Mouse (Mus musculus) cerebellum, postnatal 10 days (tissue): ENCODE measurements around the gene Cass4.

ENCODE experiments used
- DNase-seq, 2 experiments: peaks; one replicate each; pipeline ENCODE4 v3.0.0; 2021; ENCODE audit warnings: mixed read lengths in 2 of 2

Gene Cass4

GRCm38 (mm10) chr2:172393391-172394051 lies at the start of gene Cass4:
Gene Cass4, plus strand, starts transcription at chr2:172393794.
- peak; percentile 26 to 46 for DNase-seq

- no peak for DNase-seq
These were observed 48.9 kb upstream of the Cass4 start for GRCm38 (mm10) chr2:172344669-172345068.

DNA sequence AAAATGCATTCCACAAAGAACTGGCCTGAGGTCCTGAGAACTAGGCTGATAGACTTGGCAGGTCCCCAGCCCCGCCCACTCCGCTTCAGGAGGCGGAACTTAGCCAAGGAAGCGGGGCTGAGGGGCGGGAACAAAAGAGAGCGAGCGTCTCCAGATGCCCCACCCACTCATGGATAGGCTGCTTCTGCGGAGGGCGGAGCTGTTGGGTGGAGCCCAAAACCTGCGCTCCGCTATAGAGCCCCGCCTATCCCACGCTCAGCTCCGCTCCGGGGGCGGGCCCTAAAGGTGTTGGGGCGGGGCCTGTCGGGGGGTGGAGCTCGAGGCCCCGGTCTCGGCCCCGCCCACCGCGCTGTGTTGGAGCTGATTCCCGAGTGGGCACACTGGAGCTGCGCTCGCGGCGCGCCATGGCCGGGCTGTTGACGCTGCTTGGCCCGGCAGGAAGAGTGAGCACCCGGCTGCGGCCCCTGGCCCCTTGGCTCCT lies 48.3 kb upstream of the Cass4 start, which contains the start of gene Fam210b:
Gene Fam210b, plus strand, starts transcription at position 308 of the 481 bp plus-strand sequence.
- peak; percentile 96 to 97 for DNase-seq

GRCm38 (mm10) chr2:172346034-172346929 lies 47.3 kb upstream of the Cass4 start:
- peak; percentile 66 for DNase-seq

DNA sequence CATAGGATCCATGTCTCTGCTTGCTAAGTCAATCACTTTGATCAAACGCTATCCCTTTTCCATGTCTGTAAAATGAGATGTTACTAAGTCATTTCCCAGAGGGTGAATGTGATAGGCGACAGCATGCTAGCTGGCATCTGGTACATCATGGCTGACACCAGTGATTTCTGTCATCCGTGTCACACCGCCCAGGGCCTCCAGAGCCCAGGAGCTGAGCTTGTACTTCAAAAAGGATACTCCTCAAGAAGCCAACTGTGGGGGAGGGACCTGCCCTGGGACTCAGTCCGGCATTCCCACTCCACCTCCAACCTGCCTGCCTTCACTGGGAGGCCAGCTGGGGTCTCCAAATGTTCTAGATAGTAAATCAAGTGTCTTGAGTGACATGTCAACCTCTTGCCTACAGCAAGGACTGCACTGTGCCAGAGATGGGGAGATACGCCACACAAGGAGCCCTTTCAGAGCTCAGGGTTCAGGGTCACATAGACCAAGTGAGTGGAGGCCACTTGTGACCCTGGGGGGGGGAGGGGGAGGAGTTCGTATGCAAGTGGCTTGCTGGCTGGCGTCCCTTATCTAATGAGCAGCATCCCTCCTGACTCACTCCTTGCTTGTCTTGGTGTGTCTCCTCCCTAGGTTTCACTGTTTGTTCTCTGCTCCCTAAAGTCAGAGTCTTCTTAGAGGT lies 46.5 kb upstream of the Cass4 start:
- peak in 1 of 2 experiments; percentile 34 for DNase-seq

DNA sequence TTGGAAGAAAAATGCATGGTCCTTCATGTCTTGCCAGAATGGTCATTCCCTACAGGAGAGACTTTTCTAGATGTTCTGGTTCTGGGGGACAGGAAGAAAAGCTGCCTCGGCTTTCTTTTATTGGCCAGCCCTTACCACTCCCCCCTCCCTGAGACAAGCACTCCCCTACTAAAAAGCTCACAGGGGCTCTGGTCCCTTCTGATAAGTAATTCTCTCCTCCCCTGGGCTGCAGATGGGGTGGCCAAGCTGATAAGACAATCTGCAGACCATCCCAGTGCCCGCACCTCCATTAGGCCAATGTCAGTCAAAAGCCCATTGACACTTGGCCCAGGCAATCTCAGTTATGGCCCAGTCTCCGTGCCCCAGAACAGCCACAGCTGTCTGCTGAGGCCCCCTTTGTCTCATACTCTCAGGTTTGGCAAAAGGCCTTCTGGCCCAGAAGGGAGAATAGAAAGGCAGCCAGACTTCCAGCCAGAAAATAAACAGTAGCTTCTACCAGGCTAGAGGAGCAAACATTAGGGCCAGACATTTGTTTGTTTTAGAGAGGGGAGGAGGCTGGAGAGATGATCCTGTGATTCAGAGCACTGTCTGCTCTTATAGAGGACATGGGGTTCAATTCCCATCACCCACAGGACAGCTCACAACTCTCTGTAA lies 45.2 kb upstream of the Cass4 start:
- peak; percentile 76 to 83 for DNase-seq

GRCm38 (mm10) chr2:172349776-172350175 lies 43.8 kb upstream of the Cass4 start:
- DNase-seq: peak in 1 of 2 experiments; percentile 37

- DNase-seq: no peak
These were observed 42.8 kb upstream of the Cass4 start for GRCm38 (mm10) chr2:172350773-172351172.

GRCm38 (mm10) chr2:172353218-172353617 lies 40.4 kb upstream of the Cass4 start:
- DNase-seq: peak; percentile 58 to 65

DNA sequence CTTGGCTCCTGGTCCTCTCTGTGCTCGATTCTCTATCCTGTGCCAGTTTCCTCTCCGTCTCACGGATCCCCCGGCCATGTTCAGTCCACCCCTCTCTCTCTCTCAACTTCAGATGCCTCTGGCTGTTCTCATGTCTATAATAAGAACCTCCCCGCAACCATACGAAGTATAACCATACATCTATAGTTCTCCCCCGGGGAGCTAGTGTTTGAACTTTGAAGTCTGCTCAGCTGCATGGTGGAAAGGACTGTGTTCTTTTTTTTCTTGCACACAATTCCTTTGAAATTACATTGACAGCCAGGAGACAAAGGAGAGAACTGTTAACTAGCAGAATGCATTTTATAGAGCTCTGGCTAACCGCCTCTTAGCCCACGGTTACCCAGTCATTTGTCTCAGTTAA lies 38.8 kb upstream of the Cass4 start:
- DNase-seq: no peak

GRCm38 (mm10) chr2:172355833-172356232 lies 37.8 kb upstream of the Cass4 start:
- DNase-seq: peak; percentile 90 to 94

DNA sequence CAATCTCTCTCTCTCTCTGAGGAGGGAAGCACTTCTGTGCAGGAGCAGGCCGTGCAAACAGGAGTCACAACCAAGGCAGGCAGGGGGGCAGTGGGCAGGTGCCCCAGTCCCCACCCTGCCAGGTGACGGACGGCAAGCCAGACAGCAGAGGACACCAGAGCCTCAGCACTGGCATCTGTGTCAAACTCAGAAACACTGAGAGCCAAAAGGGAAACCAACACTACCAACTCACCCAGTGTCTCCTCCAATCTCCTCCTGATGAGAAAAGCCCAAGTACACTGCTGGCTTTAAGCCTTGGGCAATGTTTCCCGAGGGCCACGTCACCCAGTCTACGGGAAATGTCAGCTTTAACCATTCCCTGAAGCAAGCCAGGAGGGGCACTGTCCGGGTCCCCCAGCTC lies 30.4 kb upstream of the Cass4 start:
- DNase-seq: no peak

- DNase-seq: peak; percentile 96 to 97
These were observed 23.0 kb upstream of the Cass4 start, which contains the start of the genes Aurka and Cstf1 for GRCm38 (mm10) chr2:172370411-172371223. Gene Aurka, minus strand, starts transcription at chr2:172370535. Gene Cstf1, plus strand, starts transcription at chr2:172370681.

DNA sequence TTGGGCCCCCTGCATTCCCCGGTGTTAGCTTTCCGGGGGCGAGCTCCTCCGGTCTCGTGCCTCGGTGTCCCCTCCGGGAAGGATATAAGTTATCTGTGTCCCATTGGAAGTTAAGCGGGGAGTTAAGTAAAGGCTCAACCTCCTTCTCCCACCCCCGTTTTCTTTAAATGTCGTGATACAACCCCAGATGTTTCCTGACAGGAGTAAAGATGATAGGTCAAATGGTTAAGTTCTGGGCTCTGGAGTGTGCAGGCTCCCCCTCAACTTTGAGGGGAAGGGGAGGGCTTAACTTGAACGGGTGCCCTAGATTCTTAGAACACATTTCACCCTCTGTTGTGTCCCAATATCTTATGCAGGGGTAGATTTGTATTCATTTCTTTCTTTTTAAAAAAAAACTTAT lies 22.3 kb upstream of the Cass4 start:
- no peak for DNase-seq

DNA sequence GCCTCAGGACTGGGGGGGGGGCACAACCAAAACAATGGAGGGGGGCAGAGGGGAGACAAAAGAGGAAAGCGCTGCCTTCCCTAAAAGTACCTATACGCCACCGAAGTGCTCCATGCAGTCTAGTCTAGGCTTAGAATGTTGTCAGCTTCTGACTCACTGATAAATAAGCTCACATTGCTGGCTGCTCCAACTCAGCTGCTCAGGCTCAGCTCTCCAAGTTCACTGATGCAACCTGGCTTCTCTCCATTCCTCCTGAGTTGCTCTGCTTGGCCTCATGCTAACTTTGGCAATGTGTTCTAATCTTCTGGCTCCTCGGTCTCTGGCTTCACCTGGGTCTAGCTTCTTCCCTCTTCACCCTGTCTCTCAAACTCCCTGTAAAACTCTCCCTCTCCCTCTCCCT lies 17.0 kb upstream of the Cass4 start:
- DNase-seq: no peak

DNA sequence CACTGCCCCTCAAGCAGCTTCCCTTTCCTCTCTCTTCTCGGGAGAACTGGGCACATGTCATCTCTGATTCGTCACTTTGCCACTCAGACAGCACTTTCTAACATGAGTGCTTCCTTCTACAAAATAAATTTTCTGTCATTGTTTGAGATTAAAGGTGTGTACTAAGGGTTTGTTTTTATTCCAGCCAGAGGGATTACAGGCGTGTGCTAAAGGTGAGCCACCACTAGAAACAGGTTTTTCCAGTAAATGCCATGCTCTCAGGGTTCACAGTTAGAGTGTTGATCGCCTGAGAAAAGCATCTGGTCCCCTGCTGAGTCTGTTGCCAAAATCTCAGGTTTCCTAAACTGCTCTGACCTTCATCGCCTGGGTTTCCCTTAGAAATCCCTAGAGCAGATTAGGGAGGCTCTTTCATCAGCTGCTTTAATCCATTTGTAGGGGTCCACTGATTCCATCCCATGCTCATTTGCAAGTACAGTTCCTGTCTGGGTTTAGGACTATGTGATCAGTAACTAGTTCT lies 16.5 kb upstream of the Cass4 start:
- DNase-seq: no peak

DNA sequence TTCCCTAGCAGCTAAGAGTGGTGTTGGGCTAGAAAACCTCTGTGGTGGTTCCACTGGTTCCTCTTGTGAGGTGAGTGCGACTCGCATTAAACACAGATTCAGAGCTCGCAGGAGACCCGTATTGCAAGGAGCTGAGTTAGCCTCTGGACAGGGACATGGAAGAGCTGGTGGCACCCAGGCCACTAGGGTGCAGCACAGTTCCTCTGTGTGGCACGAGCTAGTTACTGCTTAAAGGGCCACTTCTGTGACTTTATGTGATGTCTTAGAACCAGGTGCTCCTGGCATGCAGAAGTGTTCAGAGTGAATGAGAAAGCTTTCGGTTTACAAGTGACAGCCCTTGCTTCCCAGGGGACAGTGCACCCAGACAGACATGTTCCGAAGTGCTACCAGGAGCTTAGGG lies 15.3 kb upstream of the Cass4 start:
- peak; percentile 47 to 54 for DNase-seq

DNA sequence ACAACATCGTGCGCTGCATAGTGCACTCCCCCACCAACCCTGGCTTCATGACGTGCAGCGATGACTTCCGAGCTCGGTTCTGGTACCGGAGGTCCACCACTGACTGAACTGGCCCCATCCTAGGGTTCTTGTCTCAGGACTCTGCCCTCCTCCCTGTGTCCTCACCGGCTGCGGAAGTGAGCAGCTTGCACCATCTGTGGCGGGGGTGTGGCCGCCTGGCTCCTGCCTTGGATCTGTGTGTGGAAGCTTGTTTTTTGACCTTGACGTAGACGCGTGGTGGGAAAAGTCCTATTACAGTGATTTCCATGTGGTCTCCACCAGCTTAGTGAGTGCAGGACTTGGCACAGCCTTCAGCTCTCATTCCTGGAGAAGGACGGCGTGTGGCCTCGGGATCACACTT lies 13.1 kb upstream of the Cass4 start:
- no peak for DNase-seq

DNA sequence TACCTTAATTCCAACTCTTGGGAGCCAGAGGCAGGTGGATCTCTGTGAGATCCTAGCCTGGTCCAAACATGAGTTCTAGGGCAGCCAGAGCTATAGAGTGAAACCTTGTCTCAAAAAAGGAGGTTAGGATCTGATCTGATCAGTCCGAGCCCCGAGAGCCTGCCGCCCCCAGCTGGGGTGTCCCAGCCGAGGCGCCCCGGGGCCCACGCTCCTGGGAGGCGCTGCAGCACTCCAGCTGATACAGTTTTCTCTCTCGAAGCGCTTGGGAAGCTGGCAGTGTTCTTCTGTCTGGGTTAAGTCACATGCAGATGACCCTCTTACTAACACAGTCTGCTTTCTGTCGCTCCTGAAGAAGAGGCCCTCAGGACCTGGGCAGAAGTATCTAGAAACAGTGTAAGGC lies 12.3 kb upstream of the Cass4 start:
- DNase-seq: no peak

DNA sequence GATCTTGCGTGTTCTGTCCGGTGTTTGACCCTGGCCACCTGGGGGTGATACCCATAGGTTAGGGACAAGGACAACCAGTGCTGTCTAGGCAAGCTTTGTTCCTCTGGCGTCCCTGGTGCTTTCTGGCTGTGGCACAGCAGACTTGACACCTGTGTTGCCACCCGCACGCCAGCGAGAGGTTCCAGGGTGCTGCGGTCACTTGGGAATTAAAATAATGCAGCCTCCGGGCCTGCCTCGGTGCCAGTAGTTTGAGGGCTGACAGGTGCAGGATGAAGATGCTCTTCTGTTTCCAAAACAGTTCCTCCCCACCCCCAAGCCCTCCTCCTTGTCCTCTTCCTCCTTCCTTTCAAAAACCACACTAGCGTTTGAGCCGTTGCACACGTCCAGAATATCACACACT lies 11.7 kb upstream of the Cass4 start:
- DNase-seq: no peak

DNA sequence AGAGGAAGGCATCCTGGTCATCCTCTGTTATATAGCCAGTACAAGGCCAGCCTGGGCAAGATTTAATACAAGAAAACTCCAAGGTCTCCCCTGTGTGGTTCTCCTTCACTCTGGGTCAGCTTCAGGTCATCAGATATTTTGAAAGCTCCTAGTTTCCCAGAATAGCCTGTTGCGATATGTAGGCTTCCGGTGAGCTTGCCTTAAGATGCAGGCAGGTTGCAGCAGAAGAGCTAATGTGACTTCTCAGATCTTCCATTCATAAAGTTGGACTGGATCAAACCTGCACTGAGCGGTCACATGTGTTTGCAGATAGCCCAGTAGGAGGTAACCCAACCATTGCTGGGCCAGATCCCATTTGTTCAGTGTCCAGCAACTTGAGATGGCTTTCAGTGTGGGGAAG lies 8.9 kb upstream of the Cass4 start:
- DNase-seq: no peak
